Mouse (Mus musculus) forebrain, embryonic 15.5 days (tissue): ENCODE data around the gene Ogg1. TPM values are rescaled to one million over a fixed set of nuclear protein-coding genes. Genes with fewer than 3 reads are reported as not detected.
"Not testable (repeated sequence)": the region's sequence is repeated elsewhere in the genome, so short reads cannot be mapped to it uniquely, and the experiment has no call there.

Experiments used
- ATAC-seq: fragments of 200-750 bp; cut with Nextera tagmentation; replicated peaks from 2 replicates; pipeline ENCODE4 v1.8.0; 2017; ENCODE audit warnings: mild to moderate bottlenecking, moderate TSS enrichment, moderate library complexity
- H3K27ac ChIP-seq: fragments of 300-500 bp; sonication (generic); replicated peaks from 2 replicates; pipeline ENCODE4 v1.5.1; 2015; ENCODE audit warnings: mild to moderate bottlenecking, inconsistent platforms
- H3K27me3 ChIP-seq: fragments of 300-500 bp; sonication (generic); 2 replicates; pipeline ENCODE4 v1.6.1; 2015; ENCODE audit warnings: inconsistent platforms
- H3K36me3 ChIP-seq: fragments of 300-500 bp; sonication (generic); 2 replicates; pipeline ENCODE4 v1.6.1; 2015; ENCODE audit warnings: mild to moderate bottlenecking, inconsistent platforms
- H3K4me1 ChIP-seq: fragments of 300-500 bp; sonication (generic); 2 replicates; pipeline ENCODE4 v1.6.1; 2015; ENCODE audit warnings: inconsistent platforms
- H3K4me2 ChIP-seq: fragments of 300-500 bp; sonication (generic); replicated peaks from 2 replicates; pipeline ENCODE4 v1.6.1; 2015; ENCODE audit warnings: mild to moderate bottlenecking, inconsistent platforms
- H3K4me3 ChIP-seq: fragments of 300-500 bp; sonication (generic); 2 replicates; pipeline ENCODE4 v1.5.1; 2015; ENCODE audit warnings: mild to moderate bottlenecking, inconsistent platforms
- H3K9ac ChIP-seq: fragments of 300-500 bp; sonication (generic); replicated peaks from 2 replicates; pipeline ENCODE4 v1.6.1; 2015; ENCODE audit warnings: mild to moderate bottlenecking, inconsistent platforms
- H3K9me3 ChIP-seq: fragments of 300-500 bp; sonication (generic); 2 replicates; pipeline ENCODE4 v1.6.1; 2016; ENCODE audit warnings: inconsistent platforms
- WGBS: fragments of 180-500 bp; shearing (Covaris S2); methylation state at CpG from one replicate; pipeline ENCODE4 v1.1.7; 2015; ENCODE audit warnings: mixed read lengths; 5-methylcytosine and 5-hydroxymethylcytosine counted together
- polyA plus RNA-seq: library from polyadenylated mRNA; unstranded; fragments of >200 nt; fragmentation: Nextera tagmentation; extraction: Ambion mirVana; gene quantifications from 2 replicates; pipeline ENCODE4 v1.2.1, GENCODE M21; 2015

Gene Ogg1
- polyA plus RNA-seq, 1 experiment from 2014 or later: 11.8 TPM

DNA sequence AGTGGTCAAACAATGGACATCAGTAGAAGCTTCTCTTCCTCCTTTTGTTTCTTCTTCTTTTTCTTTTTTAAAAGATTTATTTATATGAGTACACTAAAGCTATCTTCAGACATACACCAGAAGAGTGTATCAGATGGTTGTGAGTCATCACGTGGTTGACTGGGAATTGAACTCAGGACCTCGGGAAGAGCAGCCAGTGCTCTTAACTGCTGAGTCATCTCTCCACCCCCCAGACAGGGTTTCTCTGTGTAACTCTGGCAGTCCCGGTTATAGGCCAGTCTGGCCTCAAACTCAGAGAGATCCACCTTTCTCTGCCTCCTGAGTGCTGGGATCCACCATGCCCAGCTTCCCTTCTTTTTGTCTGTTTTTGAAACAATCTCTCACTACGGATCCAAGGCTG lies 30.1 kb upstream of the Ogg1 start:
- H3K36me3 ChIP-seq: no peaks in the 10 kb centered on the region
- H3K4me1 ChIP-seq: no peaks in the 10 kb centered on the region

DNA sequence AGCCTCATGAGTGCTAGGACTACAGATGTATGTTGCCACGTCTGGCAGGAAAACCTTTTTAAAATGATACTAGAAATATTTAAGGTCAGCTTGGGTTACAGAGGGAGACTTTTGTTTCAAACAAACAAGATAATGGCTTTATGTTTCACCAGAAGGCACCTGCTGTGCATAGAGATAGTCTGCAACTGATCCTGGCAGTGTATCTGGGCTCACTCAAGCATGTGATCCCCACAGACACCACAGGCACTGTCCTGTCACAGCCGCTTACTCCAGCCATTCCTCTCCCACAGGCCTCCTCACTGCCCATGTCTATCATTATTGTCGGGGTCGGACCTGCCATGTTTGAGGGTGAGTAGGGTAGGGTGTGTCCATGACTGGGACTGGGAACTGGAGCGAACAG lies 25.4 kb upstream of the Ogg1 start:
- Histone ChIP-seq H3K9ac (no peak overlapping the region), H3K4me2 (no peak overlapping the region), H3K4me1 (peaks cover 6% of the 10 kb centered on the region; the same call in 1 of the 2 replicates), H3K4me3 (no peak overlapping the region), H3K27ac (no peak overlapping the region), H3K36me3 (no peaks in the 10 kb centered on the region), H3K9me3 (no peaks in the 10 kb centered on the region), H3K27me3 (no peaks in the 10 kb centered on the region)
- WGBS: 76% methylated on average over 5 of the region's 5 CpGs
- no peak for ATAC-seq

More for the DNA sequence above, 30.1 kb upstream of the Ogg1 start:
- no peak overlapping the region for H3K27ac ChIP-seq
- no peaks in the 10 kb centered on the region for H3K9me3 ChIP-seq
- H3K9ac ChIP-seq: no peak overlapping the region
- no peak overlapping the region for H3K4me3 ChIP-seq
- 71% methylated on average over 4 of the region's 4 CpGs for WGBS
- H3K4me2 ChIP-seq: no peak overlapping the region
- no peaks in the 10 kb centered on the region for H3K27me3 ChIP-seq
- ATAC-seq: no peak

- H3K27me3 ChIP-seq: no peaks in the 10 kb centered on the region
- H3K9ac ChIP-seq: no peak overlapping the region
- no peak overlapping the region for H3K27ac ChIP-seq
- no peak for ATAC-seq
- no peak overlapping the region for H3K4me3 ChIP-seq
- no peaks in the 10 kb centered on the region for H3K9me3 ChIP-seq
- H3K36me3 ChIP-seq: no peaks in the 10 kb centered on the region
- peaks cover 6% of the 10 kb centered on the region; the same call in 1 of the 2 replicates for H3K4me1 ChIP-seq
- H3K4me2 ChIP-seq: no peak overlapping the region
- 28% methylated on average over 3 of the region's 3 CpGs for WGBS
Observed at GRCm38 (mm10) chr6:113302258-113302657, 24.5 kb upstream of the Ogg1 start.

- H3K9ac ChIP-seq: peak overlapping the region; percentile 92
- ATAC-seq: peak; percentile 98
- peak overlapping the region; percentile 98 for H3K27ac ChIP-seq
- H3K4me1 ChIP-seq: peaks cover 24% of the 10 kb centered on the region
- peak overlapping the region; percentile 80 for H3K4me3 ChIP-seq
- no peaks in the 10 kb centered on the region for H3K27me3 ChIP-seq
- peaks cover 9% of the 10 kb centered on the region for H3K36me3 ChIP-seq
- H3K9me3 ChIP-seq: no peaks in the 10 kb centered on the region
- WGBS: 0% methylated on average over 47 of the region's 50 CpGs
- peak overlapping the region; percentile 99 for H3K4me2 ChIP-seq
Observed at GRCm38 (mm10) chr6:113306322-113306985, 20.3 kb upstream of the Ogg1 start.

GRCm38 (mm10) chr6:113306986-113307349 lies 19.8 kb upstream of the Ogg1 start, which contains the start of gene Brpf1:
TSS of gene Brpf1 (plus strand) at chr6:113307137.
- WGBS: under 1% methylated on average over 32 of the region's 32 CpGs
- H3K27me3 ChIP-seq: no peaks in the 10 kb centered on the region
- ATAC-seq: peak; percentile 65
- peak within 1 kb of the TSS; percentile 80 for H3K4me3 ChIP-seq
- peaks cover 9% of the 10 kb centered on the region for H3K36me3 ChIP-seq
- H3K4me1 ChIP-seq: peaks cover 24% of the 10 kb centered on the region
- peak within 1 kb of the TSS; percentile 99 for H3K4me2 ChIP-seq
- no peaks in the 10 kb centered on the region for H3K9me3 ChIP-seq
- peak within 1 kb of the TSS; percentile 98 for H3K27ac ChIP-seq
- H3K9ac ChIP-seq: peak within 1 kb of the TSS; percentile 92

DNA sequence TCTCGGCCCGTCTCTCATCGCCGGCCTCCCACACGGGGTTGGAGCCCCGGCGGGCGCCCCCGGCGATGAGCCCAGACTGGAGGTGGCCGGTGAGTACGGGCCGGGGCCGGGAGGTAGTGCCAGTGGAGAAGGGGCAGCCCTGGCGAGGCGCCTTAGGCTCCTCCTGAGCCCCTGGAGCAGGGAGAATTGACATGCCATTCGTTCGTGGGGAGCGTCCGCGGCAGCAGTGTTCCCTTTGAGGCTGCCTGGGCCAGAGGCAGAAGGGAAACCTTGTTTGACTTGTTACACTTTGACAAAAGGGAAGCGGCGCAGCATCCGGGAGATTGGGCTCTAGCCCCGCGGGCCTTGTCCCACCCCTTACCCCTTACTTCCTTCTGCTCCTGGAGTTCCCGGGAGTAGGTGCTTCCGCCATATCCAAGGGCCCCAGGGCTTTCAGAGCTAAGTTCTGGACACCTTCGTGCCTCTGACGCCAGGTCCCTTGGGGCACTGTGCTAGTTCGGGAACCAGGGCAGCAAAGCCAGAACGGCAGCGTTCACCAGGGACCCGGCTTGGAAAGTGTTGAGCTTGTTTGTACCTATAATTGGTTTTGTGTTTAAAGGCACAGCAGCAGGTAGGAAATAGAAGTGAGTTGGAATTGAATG lies 19.2 kb upstream of the Ogg1 start:
- peak overlapping the region; percentile 80 for H3K4me3 ChIP-seq
- ATAC-seq: peak; percentile 1; the same call in 1 of the 2 replicates
- peak overlapping the region; percentile 99 for H3K4me2 ChIP-seq
- H3K9me3 ChIP-seq: no peaks in the 10 kb centered on the region
- H3K27ac ChIP-seq: peak overlapping the region; percentile 98
- H3K36me3 ChIP-seq: peaks cover 15% of the 10 kb centered on the region
- peaks cover 26% of the 10 kb centered on the region for H3K4me1 ChIP-seq
- peak overlapping the region; percentile 92 for H3K9ac ChIP-seq
- no peaks in the 10 kb centered on the region for H3K27me3 ChIP-seq
- WGBS: under 1% methylated on average over 28 of the region's 34 CpGs

- Histone ChIP-seq H3K36me3 (peaks cover 18% of the 10 kb centered on the region), H3K9me3 (no peaks in the 10 kb centered on the region), H3K4me2 (peak overlapping the region; percentile 99), H3K9ac (peak overlapping the region; percentile 92), H3K27me3 (no peaks in the 10 kb centered on the region), H3K27ac (peak overlapping the region; percentile 98), H3K4me3 (peak overlapping the region; percentile 80), H3K4me1 (peaks cover 26% of the 10 kb centered on the region)
- 27% methylated on average over 5 of the region's 5 CpGs for WGBS
- no peak for ATAC-seq
Observed at GRCm38 (mm10) chr6:113308141-113308540, 18.6 kb upstream of the Ogg1 start.

- ATAC-seq: no peak
- Histone ChIP-seq H3K9ac (no peak overlapping the region), H3K27ac (no peak overlapping the region), H3K27me3 (no peaks in the 10 kb centered on the region), H3K9me3 (no peaks in the 10 kb centered on the region), H3K4me3 (no peak overlapping the region), H3K36me3 (peaks cover 84% of the 10 kb centered on the region), H3K4me1 (0 out of 2 replicates have a peak, but pooled peaks cover 3% of the 10 kb centered on the region), H3K4me2 (no peak overlapping the region)
- WGBS: 93% methylated on average over 3 of the region's 3 CpGs
Observed at GRCm38 (mm10) chr6:113315972-113316371, 10.8 kb upstream of the Ogg1 start.

DNA sequence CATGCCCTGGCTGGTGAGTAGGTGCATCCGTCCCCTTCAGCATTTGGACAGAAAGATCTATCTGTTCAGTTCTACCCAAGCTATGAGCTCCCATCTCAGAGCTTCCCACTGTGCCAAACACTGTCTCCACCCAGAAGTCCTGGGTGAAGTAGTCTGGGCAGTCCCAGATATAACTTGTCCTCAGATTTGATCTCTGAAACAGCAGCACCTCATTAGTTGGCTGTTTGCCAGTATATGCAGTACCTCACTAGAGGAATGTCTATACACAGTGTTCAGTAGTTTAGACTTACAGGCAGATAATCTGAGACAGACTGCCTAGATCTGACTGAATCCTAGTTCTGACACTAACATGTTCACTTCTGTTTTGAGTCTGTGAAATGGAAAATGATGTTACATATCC lies 2.6 kb downstream of the Ogg1 start:
- ATAC-seq: no peak
- Histone ChIP-seq H3K27ac (no peak overlapping the region), H3K9ac (no peak overlapping the region), H3K4me3 (no peak overlapping the region), H3K4me1 (peaks cover 23% of the 10 kb centered on the region), H3K9me3 (no peaks in the 10 kb centered on the region), H3K27me3 (no peaks in the 10 kb centered on the region), H3K4me2 (no peak overlapping the region), H3K36me3 (peaks cover 21% of the 10 kb centered on the region)
- 96% methylated on average over 1 of the region's 1 CpGs for WGBS

- Histone ChIP-seq H3K4me2 (no peak overlapping the region), H3K9ac (no peak overlapping the region), H3K4me1 (peaks cover 20% of the 10 kb centered on the region), H3K27ac (no peak overlapping the region), H3K27me3 (no peaks in the 10 kb centered on the region), H3K4me3 (no peak overlapping the region), H3K36me3 (peaks cover 25% of the 10 kb centered on the region), H3K9me3 (no peaks in the 10 kb centered on the region)
- ATAC-seq: no peak
- WGBS: 65% methylated on average over 2 of the region's 2 CpGs
Observed at GRCm38 (mm10) chr6:113330547-113330946, 3.8 kb downstream of the Ogg1 start.

DNA sequence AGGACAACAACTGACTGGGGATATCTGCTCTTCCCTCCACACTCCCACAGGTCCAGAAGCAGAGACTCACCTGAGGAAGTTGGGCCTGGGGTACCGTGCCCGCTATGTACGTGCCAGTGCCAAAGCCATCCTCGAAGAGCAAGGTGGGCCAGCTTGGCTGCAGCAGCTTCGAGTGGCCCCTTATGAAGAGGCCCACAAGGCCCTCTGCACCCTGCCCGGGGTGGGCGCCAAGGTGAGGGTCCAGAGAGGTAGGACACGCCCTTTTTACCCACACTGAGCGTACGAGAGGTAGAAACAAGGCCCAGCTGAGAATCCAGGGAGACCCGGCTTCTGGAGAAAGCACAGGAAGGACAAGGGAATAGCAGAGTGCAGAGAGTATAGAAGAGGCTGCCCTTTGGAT lies 4.9 kb downstream of the Ogg1 start:
- H3K4me3 ChIP-seq: no peak overlapping the region
- 91% methylated on average over 11 of the region's 11 CpGs for WGBS
- H3K9ac ChIP-seq: no peak overlapping the region
- no peaks in the 10 kb centered on the region for H3K27me3 ChIP-seq
- peaks cover 12% of the 10 kb centered on the region for H3K4me1 ChIP-seq
- H3K9me3 ChIP-seq: no peaks in the 10 kb centered on the region
- ATAC-seq: no peak
- H3K4me2 ChIP-seq: no peak overlapping the region
- H3K27ac ChIP-seq: no peak overlapping the region
- peaks cover 34% of the 10 kb centered on the region for H3K36me3 ChIP-seq

- not testable (repeated sequence) for H3K27me3 ChIP-seq, ATAC-seq, H3K4me3 ChIP-seq, H3K9ac ChIP-seq, H3K4me2 ChIP-seq, H3K9me3 ChIP-seq, H3K4me1 ChIP-seq
- Histone ChIP-seq H3K36me3 (peaks cover 37% of the 10 kb centered on the region), H3K27ac (peak overlapping the region; percentile 71; the same call in 1 of the 2 replicates)
- WGBS: 71% methylated on average over 6 of the region's 6 CpGs
Observed at GRCm38 (mm10) chr6:113332734-113333133, 6.0 kb downstream of the Ogg1 start.
